Mouse (Mus musculus) kidney, adult 18-20 months (tissue): ENCODE measurements around the gene Ppp1r15a.
A peak's percentile ranks its signal among the peaks of the same experiment; 100 is the strongest.
"Not testable (repeated sequence)": the region's sequence is repeated elsewhere in the genome, so short reads cannot be mapped to it uniquely, and the experiment has no call there.

Experiments used
- DNase-seq: peaks from one replicate; pipeline ENCODE4 v3.0.0; 2021

The Ppp1r15a gene

GRCm38 (mm10) chr7:45480310-45480709 is 45.8 kb downstream of the Ppp1r15a start:
- DNase-seq, result not testable (repeated sequence)

GRCm38 (mm10) chr7:45478774-45479173 is 47.3 kb downstream of the Ppp1r15a start:
- no peak for DNase-seq

GRCm38 (mm10) chr7:45477003-45477402 is 49.1 kb downstream of the Ppp1r15a start:
- DNase-seq, result peak; percentile 63

GRCm38 (mm10) chr7:45476453-45476852 is 49.6 kb downstream of the Ppp1r15a start:
- DNase-seq, result no peak

GRCm38 (mm10) chr7:45475291-45475969 is 50.6 kb downstream of the Ppp1r15a start:
- peak; percentile 65 for DNase-seq
